Mouse (Mus musculus) CH12.LX (cell line): ENCODE measurements around the gene Zmynd8. TPM values are rescaled to one million over a fixed set of nuclear protein-coding genes. Genes with fewer than 3 reads are reported as not detected.

Source experiments
- DNase-seq: peaks from one replicate; pipeline ENCODE4 v3.0.0-alpha.2; 2013; ENCODE audit errors: extremely low read depth
- H3K27ac ChIP-seq: 2 replicates; pipeline ENCODE4 v1.5.1; 2012; ENCODE audit warnings: low read depth, mild to moderate bottlenecking, control low read depth, moderate library complexity; ENCODE audit not compliant: insufficient read depth
- H3K27me3 ChIP-seq: replicated peaks from 2 replicates; pipeline ENCODE3; 2012; ENCODE audit warnings: inconsistent platforms
- H3K36me3 ChIP-seq, 2 experiments: replicated peaks in 1 of 2; 2 replicates each; pipeline versions ENCODE3 to v1.6.1; 2012; ENCODE audit warnings: inconsistent platforms in 1 of 2, low read length in 1 of 2, mild to moderate bottlenecking in 1 of 2, mixed read lengths in 1 of 2, moderate library complexity in 1 of 2; ENCODE audit not compliant: control insufficient read depth in 1 of 2, insufficient read depth in 1 of 2
- H3K4me1 ChIP-seq, 2 experiments: 2 replicates each; pipeline ENCODE4 v1.6.1; 2012; ENCODE audit warnings: inconsistent platforms in 1 of 2, moderate library complexity in 1 of 2; ENCODE audit not compliant: insufficient read depth in 2 of 2, control insufficient read depth in 1 of 2
- H3K4me2 ChIP-seq: 2 replicates; pipeline ENCODE4 v1.6.1; 2012; ENCODE audit warnings: low read depth, mild to moderate bottlenecking, control low read depth; ENCODE audit not compliant: poor library complexity, insufficient read depth, severe bottlenecking
- H3K4me3 ChIP-seq, 3 experiments: fragments of 150-350 bp in 1 of 3; sonication (generic) in 1 of 3; replicated peaks in 1 of 3; 2 replicates each; pipeline versions ENCODE3 to v1.5.1; 2011 to 2012; ENCODE audit warnings: low read depth in 2 of 3, low read length in 2 of 3, mild to moderate bottlenecking in 2 of 3, moderate library complexity in 2 of 3, control low read depth in 1 of 3, improper control_type of control experiment in 1 of 3, inconsistent platforms in 1 of 3, mixed read lengths in 1 of 3; ENCODE audit not compliant: poor library complexity in 1 of 3
- H3K79me2 ChIP-seq: replicated peaks from 2 replicates; pipeline ENCODE4 v1.6.1; 2012; ENCODE audit warnings: mild to moderate bottlenecking, moderate library complexity; ENCODE audit not compliant: control insufficient read depth, poor library complexity, insufficient read depth, severe bottlenecking; ENCODE audit errors: extremely low read depth
- H3K9ac ChIP-seq: 2 replicates; pipeline ENCODE4 v1.6.1; 2012; ENCODE audit warnings: low read depth, mild to moderate bottlenecking, control low read depth, moderate library complexity; ENCODE audit not compliant: insufficient read depth
- H3K9me3 ChIP-seq: replicated peaks from 2 replicates; pipeline ENCODE3; 2012; ENCODE audit warnings: low read length, inconsistent platforms, mixed read lengths
- CHD1 ChIP-seq: IDR thresholded peaks from 2 replicates; pipeline ENCODE4 v1.6.1; 2012; ENCODE audit warnings: low read depth, low read length, improper control_type of control experiment, inconsistent platforms
- CHD2 ChIP-seq: IDR thresholded peaks from 2 replicates; pipeline ENCODE4 v1.6.1; 2011; ENCODE audit warnings: low read length, improper control_type of control experiment
- CTCF ChIP-seq, 2 experiments: IDR thresholded peaks in 1 of 2; conservative IDR thresholded peaks in 1 of 2; 2 replicates each; pipeline ENCODE4 v1.5.1; 2011 to 2012; ENCODE audit warnings: low read depth in 2 of 2, low read length in 2 of 2, improper control_type of control experiment in 1 of 2, inconsistent platforms in 1 of 2, mild to moderate bottlenecking in 1 of 2, moderate library complexity in 1 of 2
- E2F4 ChIP-seq: IDR thresholded peaks from 2 replicates; pipeline ENCODE4 v1.6.1; 2011; ENCODE audit warnings: low read depth, low read length, improper control_type of control experiment; ENCODE audit not compliant: insufficient replicate concordance
- EP300 ChIP-seq: IDR thresholded peaks from 2 replicates; pipeline ENCODE4 v1.6.1; 2011; ENCODE audit warnings: low read length, improper control_type of control experiment
- ETS1 ChIP-seq: conservative IDR thresholded peaks from 2 replicates; pipeline ENCODE4 v1.6.1; 2012; ENCODE audit warnings: low read depth, mild to moderate bottlenecking, inconsistent platforms, low read length, improper control_type of control experiment, moderate library complexity
- GABPA ChIP-seq: IDR thresholded peaks from 2 replicates; pipeline ENCODE4 v1.6.1; 2012; ENCODE audit warnings: low read depth, low read length, improper control_type of control experiment, inconsistent platforms; ENCODE audit not compliant: insufficient replicate concordance
- HCFC1 ChIP-seq: IDR thresholded peaks from 2 replicates; pipeline ENCODE4 v1.6.1; 2012; ENCODE audit warnings: low read depth, mild to moderate bottlenecking, inconsistent platforms, low read length, improper control_type of control experiment
- IRF4 ChIP-seq: IDR thresholded peaks from 2 replicates; pipeline ENCODE4 v1.6.1; 2014; ENCODE audit warnings: low read depth, mild to moderate bottlenecking, inconsistent platforms, low read length, improper control_type of control experiment
- JUN ChIP-seq: IDR thresholded peaks from 2 replicates; pipeline ENCODE4 v1.6.1; 2011; ENCODE audit warnings: low read depth, mild to moderate bottlenecking, low read length, improper control_type of control experiment, moderate library complexity; ENCODE audit not compliant: insufficient read depth
- KAT2A ChIP-seq: IDR thresholded peaks from 2 replicates; pipeline ENCODE4 v1.6.1; 2012; ENCODE audit warnings: low read length, improper control_type of control experiment, inconsistent platforms; ENCODE audit not compliant: insufficient replicate concordance
- MAX ChIP-seq: IDR thresholded peaks from 2 replicates; pipeline ENCODE4 v1.6.1; 2011; ENCODE audit warnings: low read length, improper control_type of control experiment
- MAZ ChIP-seq: IDR thresholded peaks from 2 replicates; pipeline ENCODE4 v1.6.1; 2012; ENCODE audit warnings: low read depth, mild to moderate bottlenecking, inconsistent platforms, low read length, improper control_type of control experiment, moderate library complexity
- MXI1 ChIP-seq: IDR thresholded peaks from 2 replicates; pipeline ENCODE4 v1.6.1; 2011; ENCODE audit warnings: mild to moderate bottlenecking, low read depth, low read length, improper control_type of control experiment
- MYC ChIP-seq: IDR thresholded peaks from 2 replicates; pipeline ENCODE4 v1.6.1; 2011; ENCODE audit warnings: low read depth, mild to moderate bottlenecking, improper control_type of control experiment, low read length
- POLR2AphosphoS2 ChIP-seq: IDR thresholded peaks from 2 replicates; pipeline ENCODE4 v1.6.1; 2011; ENCODE audit warnings: low read depth, low read length, improper control_type of control experiment
- RAD21 ChIP-seq: IDR thresholded peaks from 2 replicates; pipeline ENCODE4 v1.6.1; 2011; ENCODE audit warnings: low read depth, mild to moderate bottlenecking, low read length, improper control_type of control experiment, moderate library complexity
- RCOR1 ChIP-seq: conservative IDR thresholded peaks from 2 replicates; pipeline ENCODE4 v1.6.1; 2012; ENCODE audit warnings: low read depth, mild to moderate bottlenecking, inconsistent platforms, low read length, improper control_type of control experiment
- SIN3A ChIP-seq: IDR thresholded peaks from 2 replicates; pipeline ENCODE4 v1.6.1; 2012; ENCODE audit warnings: low read length, improper control_type of control experiment, inconsistent platforms
- TBP ChIP-seq: conservative IDR thresholded peaks from 2 replicates; pipeline ENCODE4 v1.6.1; 2011; ENCODE audit warnings: low read depth, low read length, improper control_type of control experiment
- TCF12 ChIP-seq: IDR thresholded peaks from 2 replicates; pipeline ENCODE4 v1.6.1; 2014; ENCODE audit warnings: low read depth, mild to moderate bottlenecking, inconsistent platforms, low read length, improper control_type of control experiment
- USF1 ChIP-seq: IDR thresholded peaks from 2 replicates; pipeline ENCODE4 v1.6.1; 2014; ENCODE audit warnings: low read depth, mild to moderate bottlenecking, inconsistent platforms, low read length, improper control_type of control experiment
- ZKSCAN1 ChIP-seq: IDR thresholded peaks from 2 replicates; pipeline ENCODE4 v1.6.1; 2012; ENCODE audit warnings: low read depth, inconsistent platforms, low read length, improper control_type of control experiment, borderline replicate concordance
- dilution Hi-C: fragments of 300-500 bp; cut with MboI; formaldehyde crosslinking; loops from 2 replicates; pipeline ENCODE4 v1.14.3; 2020; ENCODE audit warnings: low sequenced_read_pairs; ENCODE audit not compliant: extremely low pct_unique_long_range_greater_than_20kb, extremely low pct_ligation_motif_present
- in situ Hi-C: fragments of 300-500 bp; cut with MboI; formaldehyde crosslinking; loops from 3 replicates; pipeline ENCODE4 v1.14.3; 2019; ENCODE audit warnings: low sequenced_read_pairs, low pct_ligation_motif_present, low pct_unique_long_range_greater_than_20kb, mixed read lengths
- polyA plus RNA-seq: library from polyadenylated mRNA; unstranded; fragments of >175 nt; gene quantifications from 2 replicates; pipeline ENCODE4 v1.2.1, GENCODE M21; 2012; ENCODE audit warnings: low read depth; ENCODE audit not compliant: insufficient read length
- total RNA-seq, 2 experiments: library from RNA; depleted of rRNA; stranded (reverse); fragments of 300-350 nt in 1 of 2; fragments of >200 nt in 1 of 2; gene quantifications; 2 replicates each; pipeline ENCODE4 v1.2.3; 2012 to 2014

Zmynd8 gene
- total and polyA plus RNA-seq, 3 experiments = 33.6 to 84.5 (median 35.1) TPM

DNA sequence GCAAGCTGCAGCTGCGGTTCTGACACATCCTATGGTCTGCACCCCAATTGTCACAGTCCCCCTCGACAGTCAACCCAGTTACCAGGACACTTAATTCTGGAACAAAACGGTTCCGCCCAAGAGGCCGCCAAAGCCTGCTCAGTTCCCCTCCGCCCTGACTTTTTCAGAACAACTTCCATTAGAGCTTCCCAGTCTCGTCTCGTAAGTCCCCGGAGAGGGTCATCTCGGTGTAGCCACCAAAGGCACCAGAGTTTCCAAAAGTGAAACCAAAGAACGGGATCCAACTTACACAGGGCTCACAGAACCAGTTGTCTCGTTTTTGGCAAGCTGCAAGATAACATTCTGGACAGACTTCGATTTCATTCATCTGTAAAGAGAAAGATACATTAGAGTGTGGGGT is 64.2 kb downstream of the Zmynd8 start:
- dilution Hi-C loops = no loop called here
- no peak for DNase-seq
- H3K27me3 ChIP-seq = no peaks in the 10 kb centered on the region
- TF ChIP-seq SIN3A (no peak), CTCF (conservative IDR thresholded peaks at IDR 0.05 in 1 of 2, IDR thresholded peaks at IDR 0.05 in 1 of 2; ENCODE audit: low read depth in 2 of 2, low read length in 2 of 2) (no peak), JUN (no peak), E2F4 (no peak), RCOR1 (no peak), MAZ (no peak), CHD2 (no peak), HCFC1 (no peak), MXI1 (no peak)
- H3K27ac ChIP-seq = no peak overlapping the region
- no peak overlapping the region for H3K4me2 ChIP-seq
- H3K4me3 ChIP-seq = no peak overlapping the region
- peaks cover 86 to 96% of the 10 kb centered on the region in 2 experiments for H3K36me3 ChIP-seq
- no peak overlapping the region for H3K9ac ChIP-seq
- in situ Hi-C loops = no loop called here
- peaks cover 0 to 16% of the 10 kb centered on the region in 2 experiments; a peak in 2 of 4 replicates for H3K4me1 ChIP-seq
- H3K9me3 ChIP-seq = no peaks in the 10 kb centered on the region
- peaks cover 24% of the 10 kb centered on the region for H3K79me2 ChIP-seq

DNA sequence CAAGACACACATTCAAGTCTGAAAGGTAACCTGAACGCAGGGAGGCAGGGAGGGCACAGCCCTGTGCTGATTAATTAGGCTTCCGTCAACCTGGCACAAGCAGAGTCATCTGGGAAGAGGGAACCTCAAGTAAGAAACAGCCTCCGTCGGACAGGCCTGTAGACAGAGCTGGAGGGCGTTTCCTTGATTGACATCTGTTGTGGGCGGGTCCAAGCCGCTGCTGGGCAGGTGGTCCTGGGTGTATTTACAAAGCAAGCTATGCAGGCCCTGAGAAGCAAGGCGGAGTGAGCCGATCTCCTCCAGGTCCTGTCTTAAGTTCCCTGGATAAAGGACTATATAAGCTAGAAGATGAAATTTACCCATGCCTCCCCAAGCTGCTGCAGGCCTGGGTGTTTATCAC is 65.3 kb downstream of the Zmynd8 start:
- no peak overlapping the region for H3K27ac ChIP-seq
- H3K27me3 ChIP-seq = no peaks in the 10 kb centered on the region
- H3K36me3 ChIP-seq = peaks cover 85 to 97% of the 10 kb centered on the region in 2 experiments
- H3K4me1 ChIP-seq = peaks cover 0 to 16% of the 10 kb centered on the region in 2 experiments; a peak in 2 of 4 replicates
- DNase-seq = no peak
- in situ Hi-C loops = no loop called here
- no peak overlapping the region for H3K4me3 ChIP-seq
- dilution Hi-C loops = no loop called here
- H3K79me2 ChIP-seq = peaks cover 27% of the 10 kb centered on the region
- no peak overlapping the region for H3K4me2 ChIP-seq
- no peak for TF ChIP-seq TBP
- no peak for TF ChIP-seq ETS1
- TF ChIP-seq MAX = no peak
- no peak for TF ChIP-seq CHD1
- no peak for TF ChIP-seq ZKSCAN1
- no peak for TF ChIP-seq GABPA
- no peak for TF ChIP-seq CTCF (conservative IDR thresholded peaks at IDR 0.05 in 1 of 2, IDR thresholded peaks at IDR 0.05 in 1 of 2; ENCODE audit: low read depth in 2 of 2, low read length in 2 of 2)
- no peak for TF ChIP-seq IRF4
- TF ChIP-seq TCF12 = no peak
- no peak for TF ChIP-seq RAD21
- no peak for TF ChIP-seq POLR2AphosphoS2
- TF ChIP-seq KAT2A = no peak
- TF ChIP-seq USF1 = no peak
- TF ChIP-seq MYC = no peak
- no peak for TF ChIP-seq EP300
- H3K9ac ChIP-seq = no peak overlapping the region
- no peaks in the 10 kb centered on the region for H3K9me3 ChIP-seq
